Mouse (Mus musculus): ENCODE measurements around the gene Ryr3.

- TF ChIP-seq POLR2A (IDR thresholded peaks at IDR 0.05; ENCODE audit: insufficient read depth, low read depth, low read length) (no peak), CTCF (IDR thresholded peaks at IDR 0.05; ENCODE audit: insufficient read depth, low read depth, low read length) (no peak)
Observed at GRCm38 (mm10) chr2:113181701-113182100, 35.2 kb downstream of the Ryr3 start.

Data from olfactory bulb, adult 2 months (tissue).